Mouse (Mus musculus) limb, embryonic 12.5 days (tissue): ENCODE data around the gene Crebrf. TPM values are rescaled to one million over a fixed set of nuclear protein-coding genes. Genes with fewer than 3 reads are reported as not detected.

ENCODE experiments used
- ATAC-seq: fragments of 200-750 bp; cut with Nextera tagmentation; 2 replicates; pipeline ENCODE4 v1.8.0; 2017; ENCODE audit warnings: low read depth, moderate TSS enrichment; ENCODE audit not compliant: insufficient number of reproducible peaks, insufficient read depth, low FRiP score, low TSS enrichment
- H3K27ac ChIP-seq: fragments of 300-500 bp; sonication (generic); 2 replicates; pipeline ENCODE4 v1.5.1; 2016; ENCODE audit warnings: mild to moderate bottlenecking, moderate library complexity
- H3K27me3 ChIP-seq: fragments of 300-500 bp; sonication (generic); 2 replicates; pipeline ENCODE4 v1.6.1; 2016; ENCODE audit warnings: mild to moderate bottlenecking, moderate library complexity
- H3K36me3 ChIP-seq: fragments of 300-500 bp; sonication (generic); 2 replicates; pipeline ENCODE4 v1.6.1; 2016; ENCODE audit warnings: mild to moderate bottlenecking, moderate library complexity
- H3K4me1 ChIP-seq: fragments of 300-500 bp; sonication (generic); replicated peaks from 2 replicates; pipeline ENCODE4 v1.6.1; 2016
- H3K4me2 ChIP-seq: fragments of 300-500 bp; sonication (generic); 2 replicates; pipeline ENCODE4 v1.6.1; 2016; ENCODE audit warnings: mild to moderate bottlenecking, moderate library complexity
- H3K4me3 ChIP-seq: fragments of 300-500 bp; sonication (generic); replicated peaks from 2 replicates; pipeline ENCODE4 v1.5.1; 2016; ENCODE audit warnings: mild to moderate bottlenecking
- H3K9ac ChIP-seq: fragments of 300-500 bp; sonication (generic); replicated peaks from 2 replicates; pipeline ENCODE4 v1.6.1; 2016; ENCODE audit warnings: mild to moderate bottlenecking, moderate library complexity
- H3K9me3 ChIP-seq: fragments of 300-500 bp; sonication (generic); 2 replicates; pipeline ENCODE4 v1.6.1; 2016; ENCODE audit warnings: mild to moderate bottlenecking, moderate library complexity
- WGBS: fragments of 180-500 bp; shearing (Covaris S2); methylation state at CpG from one replicate; pipeline ENCODE4 v1.1.7; 2016; 5-methylcytosine and 5-hydroxymethylcytosine counted together
- polyA plus RNA-seq: library from polyadenylated mRNA; unstranded; fragments of >200 nt; fragmentation: Nextera tagmentation; extraction: Ambion mirVana; gene quantifications from 2 replicates; pipeline ENCODE4 v1.2.1, GENCODE M21; 2016

The Crebrf gene
- polyA plus RNA-seq, 1 experiment from 2014 or later: 6.0 TPM

DNA sequence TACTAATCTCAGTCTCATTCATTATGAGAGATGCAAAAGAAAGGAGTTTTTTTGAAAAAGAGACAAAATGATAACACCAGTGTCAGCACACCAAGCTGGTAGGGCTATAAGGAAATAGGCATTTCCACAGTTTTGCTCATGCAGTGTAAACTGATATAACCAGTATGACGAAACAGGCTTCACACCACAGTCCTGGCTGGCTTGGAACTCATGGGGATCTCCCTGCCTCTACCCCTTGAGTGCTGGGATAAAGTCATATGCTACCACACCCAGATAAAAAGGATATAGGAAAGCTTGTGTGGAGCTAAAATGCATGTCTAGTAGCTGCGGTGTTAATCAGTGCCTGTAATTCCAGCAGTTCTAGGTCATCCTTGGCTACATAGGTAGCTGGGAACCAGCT is 64.0 kb downstream of the Crebrf start:
- Histone ChIP-seq H3K4me3 (no peak overlapping the region), H3K9me3 (no peaks in the 10 kb centered on the region), H3K27me3 (no peaks in the 10 kb centered on the region), H3K4me2 (no peak overlapping the region), H3K4me1 (peaks cover 8% of the 10 kb centered on the region), H3K27ac (no peak overlapping the region), H3K36me3 (peaks cover 12% of the 10 kb centered on the region), H3K9ac (no peak overlapping the region)
- no peak for ATAC-seq
- 93% methylated on average over 2 of the region's 2 CpGs for WGBS

DNA sequence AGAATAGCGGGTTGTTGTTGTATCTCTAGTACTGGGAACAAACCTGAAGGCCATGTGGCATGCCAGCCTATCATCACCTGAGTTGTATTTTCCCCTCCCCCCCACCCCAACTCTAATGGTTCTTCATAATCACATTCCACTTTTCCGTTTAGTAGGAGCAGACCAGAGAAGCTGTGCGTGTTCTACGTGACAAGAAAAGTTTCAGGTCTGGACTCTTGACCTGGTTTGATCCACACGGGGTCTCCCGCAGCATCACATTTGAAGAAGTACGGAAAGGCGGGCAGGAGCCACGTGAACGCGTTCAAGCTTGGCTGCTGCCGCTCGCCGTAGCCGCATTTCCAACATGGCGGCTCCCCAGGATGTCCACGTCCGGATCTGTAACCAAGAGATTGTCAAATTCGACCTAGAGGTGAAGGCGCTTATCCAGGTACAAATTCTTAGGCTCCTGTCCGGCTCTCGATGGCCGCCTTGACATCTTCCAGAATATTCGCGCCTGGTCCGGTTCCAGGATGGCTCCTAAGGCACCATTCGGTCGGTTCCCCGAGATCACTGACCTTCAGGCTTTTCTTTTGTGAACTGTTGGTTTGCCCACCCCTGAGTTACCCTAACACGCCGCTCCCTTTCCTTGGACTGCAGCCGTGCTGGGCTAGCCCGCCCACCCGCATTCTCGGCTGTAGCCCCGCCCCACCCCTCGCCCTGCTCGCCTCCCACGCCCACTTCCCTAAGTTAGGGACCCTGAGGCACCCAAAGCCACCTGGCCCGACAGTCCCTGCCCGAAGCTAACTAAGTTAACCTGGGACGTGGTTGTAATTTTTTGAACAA is 65.5 kb downstream of the Crebrf start, which contains the start of gene Bnip1:
TSS of gene Bnip1 (plus strand) at position 317 of the 822 bp plus-strand sequence.
- peaks cover 8% of the 10 kb centered on the region for H3K4me1 ChIP-seq
- under 1% methylated on average over 42 of the region's 42 CpGs for WGBS
- peaks cover 24% of the 10 kb centered on the region for H3K36me3 ChIP-seq
- no peaks in the 10 kb centered on the region for H3K9me3 ChIP-seq
- ATAC-seq: peak; percentile 69
- H3K27ac ChIP-seq: peak within 1 kb of the TSS; percentile 95
- H3K4me3 ChIP-seq: peak within 1 kb of the TSS; percentile 60
- peak within 1 kb of the TSS; percentile 75 for H3K4me2 ChIP-seq
- peak within 1 kb of the TSS; percentile 73 for H3K9ac ChIP-seq
- H3K27me3 ChIP-seq: no peaks in the 10 kb centered on the region

DNA sequence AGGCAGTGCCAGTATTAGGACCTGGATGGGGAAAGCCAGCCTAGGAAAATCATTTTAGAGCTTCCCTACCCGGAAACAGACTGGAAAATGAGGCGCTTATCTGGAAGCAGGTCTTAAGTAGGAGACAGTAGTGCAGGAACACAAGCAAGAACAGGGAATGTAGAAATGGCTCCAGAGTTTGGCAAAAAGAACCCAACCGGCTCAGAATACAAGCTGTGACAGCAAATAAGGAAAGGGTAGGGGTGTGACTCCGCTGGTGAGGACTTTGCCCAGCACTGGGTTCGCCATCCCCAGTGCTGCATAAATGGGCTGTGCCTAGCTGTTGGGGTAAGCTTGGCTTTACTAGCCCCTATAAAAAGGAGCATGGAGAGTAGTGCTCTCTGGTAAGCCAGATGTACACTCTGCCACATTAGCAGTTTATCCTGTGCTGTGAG is 66.2 kb downstream of the Crebrf start:
- H3K4me3 ChIP-seq: peak overlapping the region; percentile 60
- peaks cover 29% of the 10 kb centered on the region for H3K36me3 ChIP-seq
- H3K4me1 ChIP-seq: peaks cover 8% of the 10 kb centered on the region
- peak overlapping the region; percentile 75 for H3K4me2 ChIP-seq
- H3K9ac ChIP-seq: peak overlapping the region; percentile 73
- H3K9me3 ChIP-seq: no peaks in the 10 kb centered on the region
- no peaks in the 10 kb centered on the region for H3K27me3 ChIP-seq
- ATAC-seq: no peak
- H3K27ac ChIP-seq: peak overlapping the region; percentile 95
- 15% methylated on average over 5 of the region's 5 CpGs for WGBS

DNA sequence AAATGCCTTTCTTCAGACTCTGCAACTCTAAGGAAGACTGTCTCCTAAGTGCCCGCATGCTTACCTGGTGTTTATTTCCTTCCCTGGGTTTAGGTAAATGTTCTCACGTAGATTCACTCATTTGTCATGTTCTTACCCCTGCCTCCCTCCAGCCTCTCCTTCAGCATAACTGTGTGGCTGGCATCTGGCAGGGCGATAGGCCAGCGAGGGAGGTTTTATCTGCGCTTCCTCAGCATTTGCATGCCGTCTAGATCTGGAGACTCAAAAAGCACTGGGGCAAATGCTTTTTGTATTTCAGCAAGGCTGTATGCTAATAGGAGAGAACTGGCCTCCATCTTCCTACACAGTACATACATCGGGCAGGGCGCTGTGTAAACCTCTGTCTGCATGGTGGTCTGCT is 69.1 kb downstream of the Crebrf start:
- WGBS: 93% methylated on average over 8 of the region's 8 CpGs
- no peaks in the 10 kb centered on the region for H3K9me3 ChIP-seq
- no peak overlapping the region for H3K4me2 ChIP-seq
- H3K9ac ChIP-seq: no peak overlapping the region
- H3K27me3 ChIP-seq: no peaks in the 10 kb centered on the region
- H3K27ac ChIP-seq: no peak overlapping the region
- H3K4me3 ChIP-seq: no peak overlapping the region
- peaks cover 54% of the 10 kb centered on the region for H3K36me3 ChIP-seq
- ATAC-seq: no peak
- peaks cover 8% of the 10 kb centered on the region for H3K4me1 ChIP-seq

DNA sequence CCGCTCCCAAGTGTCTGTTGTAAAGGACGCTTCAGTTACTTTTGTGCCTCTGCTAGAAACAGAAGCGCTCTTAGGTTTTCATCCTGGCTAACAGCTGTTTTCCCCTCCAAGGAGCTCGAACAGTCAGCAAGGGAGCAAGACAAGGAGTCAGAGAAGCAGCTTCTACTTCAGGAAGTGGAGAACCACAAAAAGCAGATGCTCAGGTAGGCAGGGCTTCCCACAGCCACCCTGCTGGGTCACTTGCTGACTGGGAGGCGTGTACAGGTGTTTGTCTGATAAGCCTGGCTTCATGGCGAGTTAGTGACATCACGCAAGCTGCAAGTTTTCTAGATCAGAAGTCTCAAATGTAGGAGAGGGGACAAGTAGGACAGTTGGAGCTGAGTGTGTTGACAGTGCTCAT is 71.1 kb downstream of the Crebrf start:
- Histone ChIP-seq H3K36me3 (peaks cover 75% of the 10 kb centered on the region), H3K4me1 (peaks cover 5% of the 10 kb centered on the region), H3K4me2 (no peak overlapping the region), H3K27me3 (no peaks in the 10 kb centered on the region), H3K27ac (no peak overlapping the region), H3K9me3 (no peaks in the 10 kb centered on the region), H3K4me3 (no peak overlapping the region), H3K9ac (no peak overlapping the region)
- WGBS: 91% methylated on average over 7 of the region's 7 CpGs
- no peak for ATAC-seq

DNA sequence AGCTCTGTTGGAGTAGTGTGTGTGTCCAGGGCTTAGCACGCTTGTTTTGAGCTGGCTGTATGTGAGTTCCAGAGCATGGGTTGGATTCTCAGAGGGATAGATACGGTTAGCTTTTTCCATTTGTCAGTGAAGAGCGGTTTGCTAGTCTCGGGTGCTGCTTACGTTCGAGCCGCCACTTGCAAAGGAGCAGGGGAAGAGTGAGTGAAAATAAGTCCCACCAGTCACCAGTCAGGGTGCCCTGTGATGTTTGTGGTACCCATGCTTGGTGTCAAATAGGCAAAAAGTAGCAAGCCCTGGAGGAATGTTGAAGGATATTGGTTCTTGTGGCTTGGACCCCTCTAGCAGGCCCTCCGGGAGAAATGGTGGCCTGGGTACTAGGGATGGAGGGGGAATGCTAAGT is 73.5 kb downstream of the Crebrf start:
- Histone ChIP-seq H3K4me3 (no peak overlapping the region), H3K27ac (no peak overlapping the region), H3K9me3 (no peaks in the 10 kb centered on the region), H3K9ac (no peak overlapping the region), H3K27me3 (no peaks in the 10 kb centered on the region), H3K36me3 (peaks cover 86% of the 10 kb centered on the region), H3K4me1 (no peaks in the 10 kb centered on the region), H3K4me2 (no peak overlapping the region)
- WGBS: 91% methylated on average over 8 of the region's 8 CpGs
- no peak for ATAC-seq

DNA sequence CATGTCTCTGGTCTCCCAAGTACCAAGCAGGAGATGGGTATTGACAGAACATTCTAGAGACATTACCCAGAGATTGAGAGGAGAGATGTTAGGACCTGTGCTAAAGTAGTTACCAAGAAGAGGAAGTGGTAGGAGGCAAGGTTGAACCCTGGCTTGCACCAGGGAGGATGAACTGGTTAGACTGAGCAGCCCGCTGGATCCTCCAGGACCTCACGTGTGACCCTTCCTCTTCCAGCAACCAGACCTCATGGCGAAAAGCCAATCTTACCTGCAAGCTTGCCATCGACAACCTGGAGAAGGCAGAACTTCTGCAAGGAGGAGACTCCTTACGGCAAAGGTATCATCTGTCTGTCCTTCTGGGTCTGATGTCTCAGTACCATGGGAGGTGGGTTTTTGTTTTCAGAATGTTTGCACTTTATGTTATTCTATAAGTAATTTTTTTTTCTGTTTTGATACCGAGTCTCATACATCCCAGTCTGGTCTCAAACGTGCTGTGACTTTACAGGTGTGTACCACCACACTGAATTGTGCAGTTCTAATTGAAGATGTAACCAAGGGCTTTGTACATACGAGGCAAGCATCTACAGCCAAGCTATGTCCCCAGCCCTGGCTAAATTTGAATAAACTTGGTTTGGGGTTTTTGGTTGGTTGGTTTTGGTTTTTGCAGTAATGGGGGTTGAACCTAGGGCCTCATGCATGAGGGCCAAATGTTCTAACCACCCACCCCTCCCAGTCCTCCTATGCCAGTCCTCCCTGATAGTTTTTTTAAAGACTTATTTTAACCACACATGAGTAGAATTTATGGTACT is 74.2 kb downstream of the Crebrf start:
- 90% methylated on average over 8 of the region's 8 CpGs for WGBS
- H3K4me1 ChIP-seq: no peaks in the 10 kb centered on the region
- H3K4me2 ChIP-seq: no peak overlapping the region
- no peak overlapping the region for H3K27ac ChIP-seq
- no peak for ATAC-seq
- no peak overlapping the region for H3K9ac ChIP-seq
- H3K27me3 ChIP-seq: no peaks in the 10 kb centered on the region
- H3K36me3 ChIP-seq: peaks cover 83% of the 10 kb centered on the region
- H3K9me3 ChIP-seq: no peaks in the 10 kb centered on the region
- H3K4me3 ChIP-seq: no peak overlapping the region

DNA sequence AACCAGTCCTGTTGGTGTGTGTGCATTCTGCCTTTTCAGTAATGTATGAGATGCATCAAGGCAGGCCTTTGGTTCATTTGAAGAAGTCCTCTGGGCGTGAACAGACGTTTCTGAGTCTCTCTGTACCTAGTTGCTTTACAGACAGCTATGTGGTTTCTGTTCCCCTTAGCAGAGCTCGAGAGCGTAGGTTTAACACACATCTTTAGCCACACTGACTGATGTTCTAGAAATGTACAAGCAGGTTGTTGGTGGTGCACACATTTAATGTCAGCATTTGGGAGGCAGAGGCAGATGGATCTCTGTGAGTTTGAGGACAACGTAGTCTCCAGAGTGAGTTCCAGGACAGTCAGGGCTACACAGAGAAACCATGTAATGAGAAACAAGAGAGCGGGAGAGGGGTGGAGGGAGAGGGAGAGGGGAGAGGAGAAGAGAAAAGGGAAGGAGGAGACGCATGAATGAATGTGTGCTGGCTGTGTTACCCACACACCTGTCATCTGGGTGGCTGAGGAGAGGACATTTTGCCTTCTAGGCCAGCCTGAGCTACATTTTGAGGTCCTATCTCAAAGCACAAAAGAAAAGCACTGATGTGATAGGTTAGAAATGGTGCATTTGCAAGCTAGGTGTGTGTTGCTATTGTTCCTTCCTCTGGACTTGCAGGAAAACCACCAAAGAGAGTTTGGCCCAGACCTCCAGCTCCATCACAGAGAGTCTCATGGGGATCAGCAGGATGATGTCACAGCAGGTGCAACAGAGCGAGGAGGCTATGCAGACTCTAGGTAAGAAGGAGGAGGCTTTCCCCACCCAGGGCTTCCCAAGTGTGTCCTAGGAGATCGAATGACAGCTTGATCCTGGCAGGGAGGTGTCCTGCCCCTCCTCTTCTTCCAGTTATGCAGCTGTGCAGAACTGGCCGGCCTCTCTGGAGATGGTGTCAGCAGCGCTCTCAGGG is 75.1 kb downstream of the Crebrf start:
- no peak overlapping the region for H3K4me2 ChIP-seq
- WGBS: 89% methylated on average over 11 of the region's 11 CpGs
- H3K36me3 ChIP-seq: peaks cover 75% of the 10 kb centered on the region
- no peak overlapping the region for H3K4me3 ChIP-seq
- H3K27me3 ChIP-seq: no peaks in the 10 kb centered on the region
- H3K4me1 ChIP-seq: no peaks in the 10 kb centered on the region
- H3K9ac ChIP-seq: no peak overlapping the region
- no peaks in the 10 kb centered on the region for H3K9me3 ChIP-seq
- H3K27ac ChIP-seq: no peak overlapping the region
- ATAC-seq: no peak

DNA sequence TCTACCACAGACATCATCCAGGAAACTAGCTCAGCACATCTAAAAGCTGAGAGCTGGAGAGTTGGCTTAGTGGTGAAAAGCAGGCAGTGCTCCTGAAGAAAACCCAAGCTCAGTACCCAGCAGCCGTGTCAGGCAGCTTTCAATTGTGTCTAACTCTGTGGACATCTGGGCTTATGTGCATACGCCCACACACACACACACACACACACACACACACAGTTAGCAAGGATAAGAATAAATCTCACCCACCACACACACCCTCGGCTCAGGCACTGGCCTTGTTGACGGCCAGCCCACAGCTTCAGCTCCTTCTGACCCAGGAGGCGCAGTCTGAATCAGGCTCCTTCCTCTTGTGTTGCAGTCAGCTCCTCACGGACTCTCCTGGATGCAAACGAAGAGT is 76.1 kb downstream of the Crebrf start:
- no peak overlapping the region for H3K9ac ChIP-seq
- H3K36me3 ChIP-seq: peaks cover 68% of the 10 kb centered on the region
- H3K4me1 ChIP-seq: no peaks in the 10 kb centered on the region
- no peaks in the 10 kb centered on the region for H3K9me3 ChIP-seq
- no peak overlapping the region for H3K27ac ChIP-seq
- 85% methylated on average over 7 of the region's 7 CpGs for WGBS
- no peak overlapping the region for H3K4me2 ChIP-seq
- no peak overlapping the region for H3K4me3 ChIP-seq
- no peak for ATAC-seq
- H3K27me3 ChIP-seq: no peaks in the 10 kb centered on the region

DNA sequence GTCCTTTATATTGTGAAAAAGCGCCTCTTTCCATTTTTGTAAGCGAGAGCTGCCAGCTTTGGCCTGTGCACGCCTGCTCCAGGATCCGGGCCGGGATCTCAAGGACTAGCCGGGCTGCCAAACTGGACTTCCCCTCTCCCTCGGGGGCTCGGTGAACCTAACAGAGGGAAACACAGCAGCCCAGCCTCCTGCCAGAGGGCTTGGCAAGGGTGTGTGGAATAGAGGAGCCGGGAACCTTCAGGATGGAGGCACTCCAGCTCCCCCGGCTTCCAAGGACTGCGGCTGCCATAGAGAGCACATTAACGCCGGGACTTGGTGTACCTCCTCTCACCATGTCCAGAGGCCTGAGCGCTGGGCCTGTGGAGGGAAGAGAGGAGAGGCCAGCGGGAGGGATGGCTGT is 76.6 kb downstream of the Crebrf start:
- WGBS: 89% methylated on average over 15 of the region's 15 CpGs
- H3K9me3 ChIP-seq: no peaks in the 10 kb centered on the region
- peaks cover 63% of the 10 kb centered on the region for H3K36me3 ChIP-seq
- H3K9ac ChIP-seq: no peak overlapping the region
- no peaks in the 10 kb centered on the region for H3K27me3 ChIP-seq
- no peak for ATAC-seq
- no peak overlapping the region for H3K4me3 ChIP-seq
- H3K27ac ChIP-seq: no peak overlapping the region
- H3K4me1 ChIP-seq: no peaks in the 10 kb centered on the region
- no peak overlapping the region for H3K4me2 ChIP-seq
